ENCODE assay signal across 9 mouse cellular contexts in the genomic region with DNA sequence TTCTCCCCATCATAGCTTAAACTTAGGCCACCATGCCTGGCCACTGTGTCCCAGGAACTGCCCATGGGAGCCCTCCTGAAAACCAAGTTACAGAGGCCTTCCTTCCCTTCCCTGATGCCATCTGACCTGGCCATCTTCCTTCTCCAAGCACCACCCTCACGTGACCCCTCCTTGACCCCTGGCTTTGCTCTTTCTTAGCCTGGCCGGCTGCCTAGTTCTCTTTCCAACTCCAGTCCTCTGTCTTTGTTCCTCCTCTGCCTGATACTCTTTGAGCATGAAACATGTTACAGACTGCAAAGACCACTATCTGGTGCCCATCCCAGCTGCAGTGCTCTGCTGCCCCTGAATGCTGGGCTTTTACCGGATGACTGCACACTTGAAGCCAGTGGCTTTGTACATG. TPM values are rescaled to one million over a fixed set of nuclear protein-coding genes. Genes with fewer than 3 reads are reported as not detected.
DNase-seq lines count a peak whose midpoint lies in the region; ATAC-seq and TF ChIP-seq lines count a peak whose summit lies in the region.
"Had no signal": no experiment of that assay in that cellular context is flagged by ENCODE, and none has a peak within 500 bp of the region (broad histone marks: within the 10 kb centered on the region; RNA-seq: fewer than 3 reads in every experiment).

No protein-coding gene starts in this region.

- intact Hi-C loops in heart, adult 2 months (cut with DNase I): loop anchor here (1.0 kb wide), 1 partner anchor 61 kb away; no protein-coding TSS in a partner anchor

- no peaks in the 10 kb centered on the region for H3K36me3 ChIP-seq in heart, adult 2 months (ENCODE audit: control insufficient read depth, insufficient read depth, low read length)
- peaks cover 18% of the 10 kb centered on the region for H3K36me3 ChIP-seq in neural tube, embryonic 11.5 days (ENCODE audit: control insufficient read depth, insufficient read depth, low read length)

- no peaks in the 10 kb centered on the region; the same call in 1 of the 2 replicates for H3K79me2 ChIP-seq in heart, adult 2 months (replicated peaks; ENCODE audit: control insufficient read depth, insufficient read depth, low read length)

- H3K4me2 ChIP-seq in neural tube, embryonic 11.5 days (ENCODE audit: low read depth): no peak overlapping the region

- TF ChIP-seq EP300 in heart, adult 2 months (IDR thresholded peaks at IDR 0.05; ENCODE audit: insufficient read depth, low read depth, low read length): no peak

- no peak overlapping the region for H3K4me3 ChIP-seq in heart, adult 2 months
- H3K4me3 ChIP-seq in neural tube, embryonic 11.5 days (ENCODE audit: low read depth, low read length): no peak overlapping the region

- no peak for TF ChIP-seq CTCF in heart, adult 2 months (IDR thresholded peaks at IDR 0.05)

- H3K27me3 ChIP-seq in heart, adult 2 months (ENCODE audit: control insufficient read depth, insufficient read depth, low read length): no peaks in the 10 kb centered on the region
- H3K27me3 ChIP-seq in neural tube, embryonic 11.5 days (ENCODE audit: control insufficient read depth, insufficient read depth, low read length): no peaks in the 10 kb centered on the region

- H3K9ac ChIP-seq in heart, adult 2 months (ENCODE audit: low read depth, low read length): no peak overlapping the region
- H3K9ac ChIP-seq in neural tube, embryonic 11.5 days (ENCODE audit: low read length): peak overlapping the region; percentile 5; the same call in 1 of the 2 replicates

- H3K9me3 ChIP-seq in neural tube, embryonic 11.5 days (ENCODE audit: control insufficient read depth, low read length): no peaks in the 10 kb centered on the region
- H3K9me3 ChIP-seq: G1E had no signal

- 36% methylated on average over 3 of the region's 3 CpGs for WGBS in heart, adult 2 months
- WGBS in neural tube, embryonic 11.5 days: 64% methylated on average over 3 of the region's 3 CpGs

- DNase-seq in heart, adult 2 months: peak in 1 of 2 experiments; percentile 39
- DNase-seq in heart, adult 8-10 months (ENCODE audit: low spot score): no peak
- no peak for DNase-seq in neural tube, embryonic 11.5 days (ENCODE audit: low spot score)
- DNase-seq in neural tube, embryonic 10.5 days (ENCODE audit: extremely low spot score, low spot score): no peak
- peak; percentile 69 to 75 for DNase-seq in kidney, adult 8-10 months
- DNase-seq in testis, postnatal 14 days (ENCODE audit: low spot score): peak; percentile 80
- DNase-seq in cerebellum, adult 11 months: no peak
- no peak for DNase-seq in spleen, adult 12 weeks (ENCODE audit: low spot score)

- no peak for TF ChIP-seq POLR2A in heart, adult 2 months (IDR thresholded peaks at IDR 0.05; ENCODE audit: insufficient read depth, low read depth, low read length)

- H3K4me1 ChIP-seq in heart, adult 2 months (ENCODE audit: control insufficient read depth, insufficient read depth, low read length): peaks cover 8% of the 10 kb centered on the region
- peaks cover 19% of the 10 kb centered on the region for H3K4me1 ChIP-seq in neural tube, embryonic 11.5 days (ENCODE audit: control insufficient read depth, insufficient read depth, low read length)

- peak overlapping the region; percentile 6; the same call in 1 of the 2 replicates for H3K27ac ChIP-seq in heart, adult 2 months
- no peak overlapping the region for H3K27ac ChIP-seq in neural tube, embryonic 11.5 days (ENCODE audit: low read depth, low read length)

- ATAC-seq in neural tube, embryonic 11.5 days (ENCODE audit: insufficient read depth, low FRiP score, low TSS enrichment): 0 out of 2 replicates have a peak, but pooled peaks have one; percentile 11

RNA-seq across cellular contexts. Expression of a gene that starts 0.6 kb away (rescaled TPM):
- total RNA-seq in heart, adult 2 months (2021): 1 to 10 TPM in 1 of 2 experiments, not detected in 1; 1.2 TPM
- 0.88 and 1.2 TPM in 2 replicates for polyA plus RNA-seq in heart, adult 2 months (2012; rRNA removed)
- total RNA-seq in heart, adult 8-10 months (2022): under 1 TPM in 2 of 4 experiments, not detected in 2; 0.50 to 0.72 TPM
- 0.97 and 1.3 TPM in 2 replicates for polyA plus RNA-seq in neural tube, embryonic 11.5 days (2014; fragmentation: Nextera tagmentation; extraction: Ambion mirVana)

RNA-seq across cellular contexts. Expression of a gene that starts 3.5 kb away (rescaled TPM):
- total RNA-seq in heart, adult 2 months (2021): 1 to 10 TPM; 2.0 to 2.3 TPM
- polyA plus RNA-seq in heart, adult 2 months (2012; rRNA removed): 8.3 and 8.6 TPM in 2 replicates
- 1 to 10 TPM; 1.4 to 2.4 (median 1.9) TPM for total RNA-seq in heart, adult 8-10 months (2022)
- polyA plus RNA-seq in neural tube, embryonic 11.5 days (2014; fragmentation: Nextera tagmentation; extraction: Ambion mirVana): 1.9 and 3.5 TPM in 2 replicates

RNA-seq across cellular contexts. Expression of a gene that starts 5.1 kb away (rescaled TPM):
- total RNA-seq in heart, adult 2 months (2021): 1 to 10 TPM in 1 of 2 experiments, under 1 TPM in 1; 0.73 to 1.9 TPM
- 2.1 and 3.5 TPM in 2 replicates for polyA plus RNA-seq in heart, adult 2 months (2012; rRNA removed)
- 1 to 10 TPM in 2 of 4 experiments, under 1 TPM in 2; 0.73 to 1.3 (median 1.0) TPM for total RNA-seq in heart, adult 8-10 months (2022)
- 1.7 and 3.0 TPM in 2 replicates for polyA plus RNA-seq in neural tube, embryonic 11.5 days (2014; fragmentation: Nextera tagmentation; extraction: Ambion mirVana)

RNA-seq across cellular contexts. Expression of a gene that starts 5.1 kb away (rescaled TPM):
- total RNA-seq in heart, adult 2 months (2021): 10 to 100 TPM; 46.6 to 53.8 TPM
- 48.5 and 56.9 TPM in 2 replicates for polyA plus RNA-seq in heart, adult 2 months (2012; rRNA removed)
- 10 to 100 TPM; 49.1 to 55.0 (median 53.8) TPM for total RNA-seq in heart, adult 8-10 months (2022)
- polyA plus RNA-seq in neural tube, embryonic 11.5 days (2014; fragmentation: Nextera tagmentation; extraction: Ambion mirVana): 64.1 and 76.1 TPM in 2 replicates

RNA-seq across cellular contexts. Expression of a gene that starts 11.1 kb away (rescaled TPM):
- total RNA-seq in heart, adult 2 months (2021): 10 to 100 TPM; 29.9 to 31.5 TPM
- polyA plus RNA-seq in heart, adult 2 months (2012; rRNA removed): 49.3 and 56.1 TPM in 2 replicates
- total RNA-seq in heart, adult 8-10 months (2022): 10 to 100 TPM; 25.9 to 39.0 (median 32.2) TPM
- polyA plus RNA-seq in neural tube, embryonic 11.5 days (2014; fragmentation: Nextera tagmentation; extraction: Ambion mirVana): 112 and 120 TPM in 2 replicates

Comparison
In these comparisons a context has a peak if more than half of its experiments do, and no peak if none do; other contexts are left out.
1. DNase-seq: peak in kidney, adult 8-10 months (2 of 2) and testis, postnatal 14 days (single experiment); none in heart, adult 8-10 months (single experiment), neural tube, embryonic 11.5 days (single experiment), neural tube, embryonic 10.5 days (single experiment), cerebellum, adult 11 months (single experiment) and spleen, adult 12 weeks (single experiment).